Mouse (Mus musculus) ES-E14 (cell line): ENCODE measurements at regions not wholly inside any gene's neighbourhood (a gene's known extent, or its start where the extent isn't known, plus 50 kb on each side); places are given as distances from the start of the nearest gene placed in this dataset.

Source experiments
- CHD2 ChIP-seq: IDR thresholded peaks from 2 replicates; pipeline ENCODE4 v1.6.1; 2014; ENCODE audit warnings: mild to moderate bottlenecking, low read depth, low read length, inconsistent platforms
- MAFK ChIP-seq: IDR thresholded peaks from 2 replicates; pipeline ENCODE4 v1.6.1; 2014; ENCODE audit warnings: mild to moderate bottlenecking, low read depth, low read length, inconsistent platforms; ENCODE audit not compliant: insufficient read depth
- ZC3H11A ChIP-seq: IDR thresholded peaks from 2 replicates; pipeline ENCODE4 v1.6.1; 2012; ENCODE audit warnings: low read depth, mild to moderate bottlenecking, inconsistent platforms, low read length, borderline replicate concordance
- ZNF384 ChIP-seq: IDR thresholded peaks from 2 replicates; pipeline ENCODE4 v1.6.1; 2012; ENCODE audit warnings: low read depth, low read length, inconsistent platforms

DNA sequence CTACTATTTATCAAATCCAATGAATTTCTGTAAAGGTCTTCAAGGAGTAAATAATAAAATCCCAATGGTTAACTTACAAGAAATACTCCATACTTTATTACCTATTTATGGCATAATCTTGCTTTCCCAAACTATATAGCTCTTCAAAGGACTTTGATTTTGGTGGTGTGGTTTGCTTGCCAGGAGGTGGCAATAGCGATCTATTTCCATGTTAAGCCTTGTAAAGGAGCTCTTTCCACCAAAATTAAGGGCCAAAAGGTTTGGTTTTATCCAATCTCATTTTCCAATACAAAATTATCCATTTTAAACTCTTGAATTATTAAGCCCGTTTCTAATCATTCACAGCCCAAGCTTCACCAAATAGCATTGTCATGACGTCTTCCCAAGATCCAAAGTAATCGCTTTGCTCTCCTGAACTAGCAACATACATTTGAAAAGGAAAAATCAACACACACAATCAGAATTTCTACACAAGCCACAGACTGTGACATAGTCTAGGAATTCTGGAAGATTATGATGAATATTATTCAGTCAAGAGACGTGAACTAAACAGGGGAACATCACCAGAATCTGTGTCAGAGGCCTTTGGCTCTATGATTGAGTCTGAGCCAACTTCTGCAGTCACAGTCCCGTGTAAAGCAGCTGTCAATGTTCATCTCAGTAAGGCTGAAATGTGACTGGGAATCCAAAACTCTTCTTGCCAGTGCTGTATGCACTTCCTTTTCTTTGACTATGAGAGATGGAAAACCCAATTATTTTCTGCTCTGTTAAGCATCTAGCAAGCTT, 986.9 kb downstream of the Tbl1xr1 start:
- TF ChIP-seq MAFK, result no peak
- TF ChIP-seq CHD2, result no peak
- TF ChIP-seq ZC3H11A, result no peak
- no peak for TF ChIP-seq ZNF384
